Mouse (Mus musculus): ENCODE results near the gene Timm10.

GRCm38 (mm10) chr2:84826488-84827282 is at the start of gene Timm10:
- TF ChIP-seq POLR2A (IDR thresholded peaks at IDR 0.05; ENCODE audit: control insufficient read depth, low read depth, low read length) = peak; percentile 72; the same call in 1 of the 2 replicates
- TF ChIP-seq CTCF (IDR thresholded peaks at IDR 0.05; ENCODE audit: control insufficient read depth, insufficient read depth, insufficient replicate concordance, low read depth, low read length) = no peak

Measured in testis, adult 2 months (tissue).